Mouse (Mus musculus) ovary, postnatal 10 days (tissue): Measurements from ENCODE around the gene Reps1.

Experiments
- DNase-seq: peaks from one replicate; pipeline ENCODE4 v3.0.0; 2022; ENCODE audit warnings: low spot score

Gene Reps1

GRCm38 (mm10) chr10:18139615-18140014 is 84.0 kb downstream of the Reps1 start:
- no peak for DNase-seq

GRCm38 (mm10) chr10:18141389-18141788 is 85.7 kb downstream of the Reps1 start:
- no peak for DNase-seq

- no peak for DNase-seq
Observed at GRCm38 (mm10) chr10:18142231-18142630, 86.6 kb downstream of the Reps1 start.

GRCm38 (mm10) chr10:18147224-18147623 is 91.6 kb downstream of the Reps1 start:
- no peak for DNase-seq

GRCm38 (mm10) chr10:18162435-18162971 is 106.8 kb downstream of the Reps1 start:
- no peak for DNase-seq
